Mouse (Mus musculus) lung, postnatal 0 days (tissue): ENCODE data around the gene H2-M5. TPM values are rescaled to one million over a fixed set of nuclear protein-coding genes. Genes with fewer than 3 reads are reported as not detected.

Experiments used
- ATAC-seq: fragments of 200-750 bp; cut with Nextera tagmentation; 2 replicates; pipeline ENCODE4 v1.8.0; 2017; ENCODE audit warnings: moderate library complexity
- DNase-seq: peaks from one replicate; pipeline ENCODE4 v3.0.0-alpha.2; 2016; ENCODE audit warnings: low spot score
- H3K27ac ChIP-seq: fragments of 300-500 bp; sonication (generic); 2 replicates; pipeline ENCODE4 v1.5.1; 2014; ENCODE audit warnings: antibody characterized with exemption, mild to moderate bottlenecking, low read length, mixed read lengths
- H3K27me3 ChIP-seq: fragments of 300-500 bp; sonication (generic); replicated peaks from 2 replicates; pipeline ENCODE4 v1.6.1; 2014; ENCODE audit warnings: low read length, mixed read lengths; ENCODE audit not compliant: insufficient read depth
- H3K36me3 ChIP-seq: fragments of 300-500 bp; sonication (generic); 2 replicates; pipeline ENCODE4 v1.6.1; 2014; ENCODE audit warnings: low read length, mixed read lengths; ENCODE audit not compliant: insufficient read depth
- H3K4me1 ChIP-seq: fragments of 300-500 bp; sonication (generic); 2 replicates; pipeline ENCODE4 v1.6.1; 2014; ENCODE audit warnings: antibody characterized with exemption, low read depth, low read length, mixed read lengths; ENCODE audit not compliant: insufficient read depth
- H3K4me2 ChIP-seq: fragments of 300-500 bp; sonication (generic); replicated peaks from 2 replicates; pipeline ENCODE4 v1.6.1; 2014; ENCODE audit warnings: low read depth, mild to moderate bottlenecking, low read length, moderate library complexity, mixed read lengths
- H3K4me3 ChIP-seq: fragments of 300-500 bp; sonication (generic); 2 replicates; pipeline ENCODE4 v1.5.1; 2014; ENCODE audit warnings: low read depth, low read length
- H3K9ac ChIP-seq: fragments of 300-500 bp; sonication (generic); replicated peaks from 2 replicates; pipeline ENCODE4 v1.6.1; 2014; ENCODE audit warnings: low read depth, mild to moderate bottlenecking
- H3K9me3 ChIP-seq: fragments of 300-500 bp; sonication (generic); 2 replicates; pipeline ENCODE4 v1.6.1; 2016; ENCODE audit warnings: low read length, mixed read lengths
- CTCF ChIP-seq: IDR thresholded peaks from 2 replicates; pipeline ENCODE4 v1.5.1; 2016; ENCODE audit warnings: antibody characterized with exemption, mild to moderate bottlenecking
- EP300 ChIP-seq: IDR thresholded peaks from 2 replicates; pipeline ENCODE4 v1.6.1; 2016; ENCODE audit warnings: antibody characterized with exemption, mild to moderate bottlenecking, control low read depth
- WGBS: fragments of 180-500 bp; shearing (Covaris S2); extraction: QIAGEN DNeasy Blood & Tissue Kit; methylation state at CpG from one replicate; pipeline ENCODE4 v1.1.7; 2014; 5-methylcytosine and 5-hydroxymethylcytosine counted together
- polyA plus RNA-seq: library from polyadenylated mRNA; unstranded; fragments of >200 nt; fragmentation: Nextera tagmentation; extraction: Ambion mirVana; gene quantifications from 2 replicates; pipeline ENCODE4 v1.2.1, GENCODE M21; 2015

H2-M5 gene
- polyA plus RNA-seq, 1 experiment from 2014 or later: 0.13 TPM

DNA sequence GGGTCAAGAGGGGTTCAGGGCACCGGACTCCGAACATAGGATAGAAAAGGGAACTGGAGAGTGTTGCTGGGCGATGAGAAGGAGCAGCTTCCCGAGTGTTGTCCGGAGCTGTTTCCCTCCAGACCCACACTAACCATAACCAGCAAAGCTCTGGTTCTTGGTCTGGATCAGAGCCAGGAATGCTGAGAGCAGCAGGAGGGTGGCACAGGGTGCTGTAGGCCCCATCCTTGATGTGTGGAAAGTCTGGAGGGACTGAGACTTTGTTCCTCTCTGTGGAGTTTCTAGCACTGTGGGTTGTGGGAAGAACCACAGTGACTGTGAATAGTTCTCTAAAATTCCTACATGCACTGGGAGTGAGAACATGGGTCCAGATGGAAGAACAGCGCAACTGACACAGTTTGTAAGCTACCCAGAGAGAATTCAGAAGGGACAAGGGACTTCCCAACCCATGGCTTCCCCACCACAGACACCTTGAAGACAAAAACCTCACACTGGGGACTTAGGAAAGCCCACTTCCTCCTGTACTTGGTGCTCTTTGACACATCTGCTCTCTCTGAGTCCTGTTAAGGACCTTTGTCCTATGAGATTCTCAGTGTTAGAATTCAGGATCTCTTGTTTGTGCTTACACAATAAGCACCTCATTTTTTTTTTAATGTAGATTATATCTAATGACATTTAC, 18.0 kb downstream of the H2-M5 start:
- DNase-seq: no peak
- Histone ChIP-seq H3K36me3 (no peaks in the 10 kb centered on the region), H3K4me2 (no peak overlapping the region), H3K27ac (no peak overlapping the region), H3K4me3 (no peak overlapping the region), H3K9me3 (no peaks in the 10 kb centered on the region), H3K9ac (no peak overlapping the region), H3K4me1 (no peaks in the 10 kb centered on the region), H3K27me3 (no peaks in the 10 kb centered on the region)
- no peak for ATAC-seq
- TF ChIP-seq CTCF: no peak
- no peak for TF ChIP-seq EP300
- 82% methylated on average over 6 of the region's 6 CpGs for WGBS

DNA sequence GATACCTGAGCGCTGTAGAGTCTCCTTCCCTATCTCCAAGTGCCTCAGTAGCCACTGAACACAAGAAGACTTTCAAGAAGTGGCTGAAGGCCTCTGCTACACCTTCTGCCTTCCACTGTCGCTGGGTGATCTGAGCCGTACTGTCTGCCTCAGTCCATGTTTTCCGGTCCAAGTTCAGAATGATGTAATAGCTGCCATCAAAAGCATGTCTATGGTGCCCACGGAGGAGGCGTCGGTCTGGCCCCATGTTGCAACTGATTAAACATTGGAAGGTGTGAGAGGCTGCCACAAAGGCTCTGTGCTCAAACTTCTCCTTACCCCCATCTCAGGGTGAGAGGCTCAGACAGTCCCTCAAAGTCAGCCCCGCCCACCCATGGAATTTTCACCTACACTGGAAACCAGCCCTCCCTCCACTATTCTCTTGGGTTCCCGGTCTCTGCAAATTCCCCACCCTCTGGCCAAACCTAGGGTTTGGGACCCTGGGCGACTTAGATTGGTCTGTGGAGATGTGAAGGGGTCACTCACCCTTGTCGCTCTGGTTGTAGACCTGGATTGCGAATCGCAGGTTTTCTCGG, 18.9 kb downstream of the H2-M5 start:
- TF ChIP-seq CTCF: no peak
- no peak for TF ChIP-seq EP300
- 63% methylated on average over 14 of the region's 14 CpGs for WGBS
- Histone ChIP-seq H3K9me3 (no peaks in the 10 kb centered on the region), H3K27ac (no peak overlapping the region), H3K36me3 (no peaks in the 10 kb centered on the region), H3K4me3 (no peak overlapping the region), H3K4me2 (no peak overlapping the region), H3K4me1 (no peaks in the 10 kb centered on the region), H3K27me3 (no peaks in the 10 kb centered on the region), H3K9ac (no peak overlapping the region)
- DNase-seq (no peak), ATAC-seq (no peak; the same call in 1 of the 2 replicates)

DNA sequence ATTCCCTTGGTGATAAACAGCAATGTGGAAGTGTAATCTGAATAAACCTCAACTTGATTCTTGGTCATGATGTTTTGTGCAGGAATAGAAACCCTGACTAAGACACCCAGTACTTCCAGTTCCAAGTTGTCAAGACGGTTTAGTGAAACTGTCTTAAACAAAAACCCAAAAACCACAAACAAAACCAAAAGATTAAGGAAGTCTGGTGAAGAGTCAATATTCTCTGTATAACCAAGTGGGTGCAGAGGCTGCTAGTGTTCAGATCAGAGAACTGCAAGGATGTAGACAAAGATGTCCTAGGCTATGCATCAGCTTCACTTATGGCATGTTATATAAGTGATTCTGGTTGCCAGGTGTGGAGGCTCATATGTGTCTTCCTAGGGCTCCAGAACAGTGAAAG, 22.5 kb downstream of the H2-M5 start:
- H3K36me3 ChIP-seq: no peaks in the 10 kb centered on the region
- H3K27ac ChIP-seq: no peak overlapping the region
- no peaks in the 10 kb centered on the region for H3K27me3 ChIP-seq
- DNase-seq (no peak), ATAC-seq (no peak)
- WGBS: 70% methylated on average over 1 of the region's 1 CpGs
- H3K4me2 ChIP-seq: no peak overlapping the region
- H3K9me3 ChIP-seq: no peaks in the 10 kb centered on the region
- no peak overlapping the region for H3K4me3 ChIP-seq
- no peak for TF ChIP-seq EP300
- TF ChIP-seq CTCF: no peak
- no peaks in the 10 kb centered on the region for H3K4me1 ChIP-seq
- H3K9ac ChIP-seq: no peak overlapping the region

DNA sequence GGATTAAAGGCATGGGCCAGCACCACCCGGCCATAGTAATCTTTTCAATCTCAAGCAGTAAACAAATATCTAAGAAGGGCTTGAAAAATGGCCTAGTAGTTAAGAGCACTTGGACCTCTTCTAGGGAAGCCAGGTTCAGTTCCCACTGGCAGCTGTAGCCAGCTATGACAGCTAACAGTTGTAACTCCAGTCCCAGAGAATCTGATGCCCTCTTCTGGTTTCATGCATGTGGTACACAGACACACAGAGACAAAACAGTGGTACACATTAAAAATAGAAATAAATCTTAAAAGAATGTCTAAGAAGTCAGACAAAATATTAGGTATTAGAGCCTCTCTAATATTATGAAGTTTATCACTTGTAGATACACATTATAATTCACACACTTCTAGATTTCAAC, 28.2 kb downstream of the H2-M5 start:
- peaks cover 5% of the 10 kb centered on the region; the same call in 1 of the 2 replicates for H3K4me1 ChIP-seq
- ATAC-seq (no peak), DNase-seq (no peak)
- TF ChIP-seq EP300 (no peak), CTCF (peak; percentile 16)
- H3K36me3 ChIP-seq: no peaks in the 10 kb centered on the region
- H3K9me3 ChIP-seq: no peaks in the 10 kb centered on the region
- H3K9ac ChIP-seq: no peak overlapping the region
- no peak overlapping the region for H3K27ac ChIP-seq
- H3K4me3 ChIP-seq: no peak overlapping the region
- 44% methylated on average over 1 of the region's 1 CpGs for WGBS
- H3K4me2 ChIP-seq: no peak overlapping the region
- no peaks in the 10 kb centered on the region for H3K27me3 ChIP-seq

DNA sequence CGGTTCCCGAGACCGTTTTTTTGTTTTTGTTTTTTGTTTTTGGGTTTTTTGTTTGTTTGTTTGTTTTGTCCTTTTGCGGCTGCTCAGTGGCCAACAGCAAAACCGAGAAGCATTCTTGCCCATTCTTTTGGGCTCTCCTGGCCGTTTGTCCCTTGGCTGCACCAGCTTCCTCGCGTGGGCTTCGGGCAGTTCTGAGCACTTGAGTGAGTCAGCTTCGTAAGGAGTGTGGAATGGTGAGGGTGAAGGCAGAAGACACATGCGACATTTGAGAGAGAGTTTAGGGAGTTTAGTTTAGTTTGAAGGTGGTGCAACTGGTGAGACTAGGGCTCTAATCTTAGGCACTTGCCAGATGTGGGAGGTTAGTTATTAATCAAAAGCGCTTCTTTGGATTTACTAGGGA, 30.5 kb downstream of the H2-M5 start:
- H3K4me3 ChIP-seq: peak overlapping the region; percentile 68
- H3K4me2 ChIP-seq: peak overlapping the region; percentile 65
- TF ChIP-seq CTCF: no peak
- TF ChIP-seq EP300: no peak
- 0 out of 2 replicates have a peak, but pooled peaks have one; percentile 18 for ATAC-seq
- WGBS: 6% methylated on average over 12 of the region's 12 CpGs
- peaks cover 5% of the 10 kb centered on the region; the same call in 1 of the 2 replicates for H3K4me1 ChIP-seq
- peak overlapping the region; percentile 54; the same call in 1 of the 2 replicates for H3K27ac ChIP-seq
- H3K9me3 ChIP-seq: no peaks in the 10 kb centered on the region
- 0 out of 2 replicates have a peak, but pooled peaks cover 7% of the 10 kb centered on the region for H3K36me3 ChIP-seq
- H3K9ac ChIP-seq: peak overlapping the region; percentile 70
- no peaks in the 10 kb centered on the region for H3K27me3 ChIP-seq
- DNase-seq: peak; percentile 55

DNA sequence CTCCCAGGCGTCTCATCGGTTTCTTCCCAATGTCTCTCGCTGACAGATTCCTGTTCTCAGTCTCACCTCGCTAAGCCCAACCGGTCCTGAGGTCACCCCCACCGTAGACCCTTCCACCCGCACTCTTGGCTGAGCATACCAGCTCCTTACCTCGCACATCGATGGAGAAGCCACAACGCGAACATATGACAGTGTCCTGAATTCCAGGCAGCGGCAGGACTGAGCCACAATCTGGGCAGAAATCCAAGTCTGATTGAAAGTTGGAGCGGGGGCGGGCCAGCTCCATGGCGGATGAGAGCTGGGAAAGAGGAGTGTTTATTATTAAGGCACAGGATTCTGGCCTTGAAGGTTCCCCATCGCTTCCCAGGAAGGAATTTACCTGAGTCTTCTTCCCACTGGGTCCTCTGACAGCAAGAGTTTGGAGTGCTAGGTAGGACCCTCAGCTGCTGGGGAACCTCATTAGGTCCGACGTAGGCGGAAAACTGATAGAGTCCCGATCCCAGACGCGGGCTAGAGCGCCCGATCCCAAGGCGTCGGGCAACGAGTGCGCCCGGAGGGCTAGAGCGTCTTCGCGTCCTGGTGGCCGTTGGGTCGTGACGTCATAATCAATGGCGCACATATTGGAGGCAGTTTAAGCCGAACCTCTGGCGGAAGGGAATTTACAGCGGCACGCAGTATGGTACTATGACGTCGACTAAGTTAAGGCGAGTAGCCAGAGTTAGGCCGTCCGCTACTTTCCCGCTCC, 31.2 kb downstream of the H2-M5 start, which contains the start of the genes Znrd1 and Znrd1as:
Znrd1 (minus strand) TSS at position 561 of the 745 bp plus-strand sequence.
Znrd1as (plus strand) TSS at position 594 of the 745 bp plus-strand sequence.
- ATAC-seq (peak; percentile 98), DNase-seq (peak; percentile 98)
- under 1% methylated on average over 46 of the region's 46 CpGs for WGBS
- H3K9me3 ChIP-seq: no peaks in the 10 kb centered on the region
- H3K9ac ChIP-seq: peak within 1 kb of the TSS; percentile 70
- peak within 1 kb of the TSS; percentile 54 for H3K27ac ChIP-seq
- 0 out of 2 replicates have a peak, but pooled peaks cover 7% of the 10 kb centered on the region for H3K36me3 ChIP-seq
- H3K4me3 ChIP-seq: peak within 1 kb of the TSS; percentile 68
- peak within 1 kb of the TSS; percentile 65 for H3K4me2 ChIP-seq
- H3K27me3 ChIP-seq: no peaks in the 10 kb centered on the region
- H3K4me1 ChIP-seq: peaks cover 5% of the 10 kb centered on the region; the same call in 1 of the 2 replicates
- TF ChIP-seq CTCF: 0 out of 2 replicates have a peak, but pooled peaks have one; percentile 21
- TF ChIP-seq EP300: peak; percentile 77; the same call in 1 of the 2 replicates
